Mouse (Mus musculus) ES-Bruce4 (cell line): Measurements from ENCODE around the gene Whrn.

Source experiments
- CTCF ChIP-seq: IDR thresholded peaks from one replicate; pipeline ENCODE4 v1.8.1; 2011; ENCODE audit warnings: low read depth, low read length
- EP300 ChIP-seq: IDR thresholded peaks from 2 replicates; pipeline ENCODE4 v1.6.1; 2011; ENCODE audit warnings: low read depth, low read length; ENCODE audit not compliant: insufficient read depth

DNA sequence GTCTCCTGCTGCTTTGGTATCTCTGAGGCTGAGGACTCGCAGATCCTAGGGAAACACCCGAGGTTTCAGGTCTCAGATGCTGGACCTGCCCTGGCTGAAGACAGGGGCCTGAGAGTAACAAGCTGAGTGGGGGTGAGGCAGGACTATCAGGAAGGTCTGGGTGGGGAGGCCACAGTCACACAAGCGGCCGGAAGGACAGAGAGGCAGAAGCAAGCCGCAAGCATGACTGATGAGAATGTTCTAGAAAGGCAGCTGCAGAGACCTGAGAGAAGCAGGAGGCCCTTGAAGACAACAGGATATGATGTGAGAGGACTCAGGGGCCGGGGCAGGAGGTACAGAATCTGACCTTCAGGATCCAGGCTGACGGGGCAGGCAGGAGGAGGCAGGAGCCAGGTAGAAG is 91.6 kb downstream of the Whrn start:
- no peak for TF ChIP-seq CTCF
- TF ChIP-seq EP300: no peak
